Mouse (Mus musculus): Measurements from ENCODE around the gene Prx.

The Prx gene

DNA sequence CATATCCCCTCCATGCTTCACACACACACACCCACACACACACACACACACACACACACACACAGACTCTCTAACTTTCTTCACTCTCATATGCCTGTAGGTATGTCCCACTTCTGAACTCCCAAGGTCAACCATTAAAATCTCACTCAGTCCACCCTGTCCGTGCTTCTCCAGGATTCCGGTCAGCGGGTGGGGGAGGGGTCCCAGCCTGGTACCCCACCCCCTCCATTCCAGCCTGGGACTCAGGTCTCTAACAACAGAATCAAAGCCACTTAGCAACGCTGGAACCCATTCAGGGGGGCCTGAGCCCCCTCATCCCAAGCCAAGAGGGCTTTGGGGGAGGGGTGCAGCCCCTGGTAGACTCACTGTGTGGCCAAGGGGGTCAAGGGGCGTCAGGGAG is 23.8 kb downstream of the Prx start, which contains the start of gene Hipk4:
TSS of gene Hipk4 (plus strand) at position 301 of the 400 bp plus-strand sequence.
- no peak for DNase-seq (ENCODE audit: low spot score in 2 of 2)

DNA sequence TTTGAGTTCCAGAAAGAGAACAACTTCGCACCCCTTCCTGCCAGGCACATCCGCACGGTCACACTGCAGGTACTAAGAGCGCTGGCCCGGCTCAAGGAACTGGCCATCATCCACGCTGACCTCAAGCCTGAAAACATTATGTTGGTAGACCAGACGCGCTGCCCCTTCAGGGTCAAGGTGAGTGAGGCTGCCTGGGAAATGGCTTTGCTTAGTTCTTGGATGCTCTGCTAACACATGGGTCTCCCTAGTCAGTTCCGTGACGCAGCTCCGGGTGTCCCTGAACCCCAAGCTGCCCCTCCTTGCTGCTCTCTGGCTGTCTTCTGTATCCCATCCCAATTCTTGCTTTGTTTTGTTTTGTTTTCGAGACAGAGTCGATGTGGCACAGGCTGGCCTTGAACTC is 24.7 kb downstream of the Prx start:
- DNase-seq (ENCODE audit: low spot score in 2 of 2), result no peak

DNA sequence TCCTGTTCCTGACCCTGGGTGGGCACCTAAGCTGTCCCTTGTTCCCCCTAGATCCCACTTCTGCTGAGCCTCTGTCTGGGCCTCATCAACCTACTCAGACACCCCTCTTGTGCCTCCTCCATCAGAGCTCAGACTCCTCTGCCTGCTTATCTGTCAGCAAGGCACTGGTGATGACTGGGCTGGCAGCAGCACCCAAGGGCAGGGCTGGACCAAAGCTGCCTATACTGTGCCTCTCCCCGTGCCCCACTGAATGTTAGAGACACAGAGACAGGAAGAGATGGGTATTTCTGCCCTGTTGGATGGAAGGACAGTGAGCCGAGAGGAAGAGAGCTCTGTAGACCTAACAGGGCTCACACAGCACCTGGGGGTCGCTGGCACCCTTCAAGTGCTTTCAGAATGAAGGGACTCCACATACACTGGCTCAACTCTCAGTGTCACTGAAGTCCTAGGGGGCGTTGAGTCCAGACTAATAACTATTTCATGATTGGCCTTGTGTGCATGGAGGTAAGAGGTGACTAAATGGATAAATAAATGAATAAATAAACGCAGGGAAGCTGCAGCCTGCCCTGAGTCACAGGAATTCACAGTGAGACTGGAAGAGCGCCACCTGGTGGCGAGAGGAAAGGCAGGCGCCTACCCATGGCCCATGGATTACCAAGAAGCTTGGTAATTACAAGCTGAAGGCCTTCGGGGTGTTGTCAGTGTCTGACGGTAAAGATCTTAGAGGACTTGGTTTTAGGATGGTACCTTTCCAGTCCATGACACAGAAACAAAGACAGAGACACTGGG is 27.1 kb downstream of the Prx start:
- DNase-seq (ENCODE audit: low spot score in 2 of 2), result peak; percentile 60 to 75

DNA sequence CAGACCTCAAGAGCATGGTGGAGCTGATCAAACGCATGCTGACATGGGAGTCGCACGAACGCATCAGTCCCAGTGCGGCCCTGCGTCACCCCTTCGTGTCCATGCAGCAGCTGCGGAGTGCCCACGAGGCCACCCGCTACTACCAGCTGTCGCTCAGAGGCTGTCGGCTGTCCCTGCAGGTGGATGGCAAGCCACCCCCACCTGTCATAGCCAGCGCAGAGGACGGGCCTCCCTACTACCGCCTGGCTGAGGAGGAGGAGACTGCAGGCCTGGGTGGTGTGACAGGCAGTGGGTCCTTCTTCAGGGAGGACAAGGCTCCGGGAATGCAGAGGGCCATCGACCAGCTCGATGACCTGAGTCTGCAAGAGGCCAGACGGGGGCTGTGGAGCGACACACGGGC is 29.9 kb downstream of the Prx start:
- DNase-seq (ENCODE audit: low spot score in 2 of 2), result no peak

DNA sequence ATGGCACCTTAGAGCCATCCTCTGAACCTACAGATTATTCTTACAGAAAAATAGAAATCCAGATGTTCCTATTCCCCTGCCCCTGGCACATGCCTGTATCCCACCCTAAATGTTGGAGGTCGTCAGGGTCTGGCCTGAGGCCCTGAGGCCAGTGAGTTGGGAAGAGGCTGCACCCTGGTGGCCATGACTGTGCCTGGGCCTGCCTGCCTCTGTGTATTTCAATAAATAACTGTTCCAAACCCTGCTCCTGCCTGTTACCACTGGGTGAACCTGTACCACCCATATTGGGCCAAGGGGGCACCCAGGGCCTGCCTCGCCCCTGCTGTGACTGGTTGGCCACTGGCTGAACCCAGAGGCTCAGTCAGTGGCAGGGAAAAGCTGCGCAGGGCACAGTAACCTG is 31.8 kb downstream of the Prx start:
- no peak for DNase-seq (ENCODE audit: low spot score in 2 of 2)

DNA sequence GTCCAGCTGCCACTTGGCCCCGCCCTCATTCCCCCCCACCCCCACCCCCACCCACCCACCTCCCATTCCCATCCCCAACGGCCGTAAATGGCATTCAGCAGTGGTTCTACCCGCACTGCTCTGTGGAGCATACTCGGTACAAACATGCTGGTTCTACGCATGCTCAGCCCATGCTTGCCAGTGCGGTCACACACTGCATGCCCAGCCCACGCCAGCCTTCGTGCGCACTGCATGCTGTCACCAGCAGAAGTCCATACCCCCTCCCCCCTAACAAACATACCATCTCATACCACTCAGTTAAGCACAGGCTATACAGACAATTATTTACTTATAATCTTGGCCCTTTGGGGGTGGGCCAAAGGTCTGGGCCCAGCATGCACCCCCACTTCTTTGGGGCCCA is 32.6 kb downstream of the Prx start:
- no peak for DNase-seq (ENCODE audit: low spot score in 2 of 2)

DNA sequence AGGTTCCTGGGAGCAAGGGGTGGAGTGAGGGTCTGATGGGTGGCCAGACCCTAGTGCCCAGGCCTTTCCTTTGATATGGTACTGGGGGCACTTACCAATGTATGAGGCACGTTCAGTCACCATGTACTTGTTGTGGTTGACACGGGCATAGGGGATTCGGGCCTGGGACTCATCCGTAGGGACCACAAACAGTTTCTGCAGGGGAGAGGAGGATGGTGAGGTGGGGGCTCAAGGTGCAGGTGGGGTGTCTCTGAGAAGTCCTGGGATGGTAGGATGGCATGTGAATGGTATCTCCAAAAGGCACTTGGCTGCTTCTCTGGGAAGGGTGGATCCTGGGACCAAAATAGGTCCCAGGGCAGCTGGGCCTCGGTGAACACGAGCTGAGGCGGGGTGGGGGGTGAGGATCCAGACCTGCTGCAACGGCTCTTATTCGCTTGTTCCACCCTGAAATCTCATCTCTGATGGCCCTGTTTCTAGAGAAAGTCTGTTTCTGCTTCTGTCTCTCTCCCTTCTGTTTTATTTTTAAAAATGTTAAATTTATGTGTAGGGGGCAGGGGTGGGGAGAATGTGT is 33.4 kb downstream of the Prx start:
- DNase-seq (ENCODE audit: low spot score in 2 of 2), result no peak

DNA sequence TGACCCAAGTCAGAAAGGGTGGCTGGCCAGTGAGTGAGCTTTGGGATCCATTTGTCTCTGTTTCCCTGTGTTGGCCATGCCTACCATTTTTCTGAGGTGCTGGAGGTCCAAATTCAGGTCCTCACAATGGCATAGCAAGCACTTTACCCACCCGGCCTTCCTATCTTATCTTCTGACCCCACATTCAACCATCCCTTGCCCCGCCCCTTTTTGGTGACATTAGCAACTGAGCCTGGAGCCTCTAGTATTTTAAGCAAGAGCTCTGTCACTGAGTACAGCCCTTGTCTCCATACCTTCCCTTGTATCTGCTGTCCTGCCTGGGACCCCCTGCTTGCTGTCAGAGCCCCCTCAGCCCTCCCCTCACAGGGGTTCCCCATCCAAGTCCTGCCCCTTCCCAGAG is 36.3 kb downstream of the Prx start:
- DNase-seq (ENCODE audit: low spot score in 2 of 2), result no peak

DNA sequence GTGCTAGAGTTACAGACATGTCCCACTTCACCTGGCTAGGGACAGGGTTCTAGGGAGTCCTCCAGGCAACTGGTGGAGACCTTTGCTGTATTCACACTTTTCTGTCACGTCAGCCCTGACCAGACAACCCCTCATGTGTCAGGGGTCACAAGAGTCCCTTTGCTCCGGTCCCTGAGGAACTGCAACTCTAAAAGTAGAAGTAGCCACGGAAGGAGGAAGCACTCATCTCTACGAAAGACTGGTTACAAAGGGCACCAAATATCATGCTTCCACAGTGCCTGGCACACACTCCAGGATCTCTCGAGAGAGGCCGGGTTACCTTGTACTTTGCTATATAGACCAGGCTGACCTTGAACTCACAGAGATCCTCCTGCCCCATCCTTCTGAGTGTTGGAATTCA is 37.5 kb downstream of the Prx start:
- DNase-seq (ENCODE audit: low spot score in 2 of 2), result no peak

DNA sequence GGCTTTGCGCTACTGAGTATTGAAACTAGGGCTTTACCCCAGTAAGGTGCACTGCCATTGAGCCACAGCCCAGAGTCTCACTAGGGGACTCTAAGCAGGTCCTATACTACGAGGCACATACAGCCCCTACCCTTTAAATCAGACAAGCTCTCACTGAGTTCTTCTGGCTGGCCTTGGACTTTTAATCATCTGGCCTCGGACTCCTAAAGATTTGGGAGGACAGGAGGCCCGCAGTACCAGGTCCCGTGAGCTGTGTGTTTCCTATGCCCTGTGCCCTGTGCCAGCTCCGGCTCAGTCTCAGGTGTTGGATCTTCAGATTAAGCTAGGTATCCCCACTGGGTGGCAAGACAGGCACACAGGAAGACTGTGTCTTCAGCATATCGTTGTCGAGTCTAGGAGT is 38.9 kb downstream of the Prx start:
- no peak for DNase-seq (ENCODE audit: low spot score in 2 of 2)

DNA sequence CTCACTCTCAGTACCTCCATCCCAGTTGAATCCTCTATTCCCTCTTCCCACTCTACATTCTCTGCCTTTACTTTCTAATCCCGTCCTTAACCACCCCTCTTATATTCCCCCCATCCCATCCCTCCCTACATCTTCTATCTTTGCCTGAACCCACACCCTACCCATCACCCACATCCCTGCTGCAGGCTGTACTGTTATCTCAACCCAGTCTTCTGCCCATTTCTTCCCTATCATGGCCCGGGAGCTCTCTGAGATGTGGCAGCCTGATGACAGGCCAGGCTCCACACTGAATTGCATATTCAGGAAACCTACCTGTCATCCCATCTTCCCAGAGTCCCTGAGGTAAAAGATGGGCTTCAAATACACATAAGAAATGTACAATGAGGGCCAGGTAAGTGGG is 39.7 kb downstream of the Prx start:
- DNase-seq (ENCODE audit: low spot score in 2 of 2), result no peak

DNA sequence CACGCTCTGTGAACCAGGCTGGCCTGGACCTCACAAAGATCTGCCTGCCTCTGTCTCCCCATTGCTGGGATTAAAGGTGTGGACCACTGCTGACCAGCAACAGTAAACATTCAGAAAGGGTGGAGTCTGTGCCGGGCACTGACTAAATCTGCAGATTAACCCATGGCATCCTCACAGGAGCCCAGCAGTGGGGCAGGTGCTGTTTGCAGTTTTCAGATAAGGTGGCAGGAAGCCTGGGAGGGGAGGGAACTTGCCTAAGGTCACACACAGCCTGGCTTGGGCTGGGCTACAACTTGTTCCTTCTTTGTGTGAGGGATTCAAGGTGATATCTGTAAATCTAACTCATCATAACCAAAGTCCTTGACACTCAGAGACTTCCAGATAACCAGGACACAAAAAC is 41.4 kb downstream of the Prx start:
- no peak for DNase-seq (ENCODE audit: low spot score in 2 of 2)

DNA sequence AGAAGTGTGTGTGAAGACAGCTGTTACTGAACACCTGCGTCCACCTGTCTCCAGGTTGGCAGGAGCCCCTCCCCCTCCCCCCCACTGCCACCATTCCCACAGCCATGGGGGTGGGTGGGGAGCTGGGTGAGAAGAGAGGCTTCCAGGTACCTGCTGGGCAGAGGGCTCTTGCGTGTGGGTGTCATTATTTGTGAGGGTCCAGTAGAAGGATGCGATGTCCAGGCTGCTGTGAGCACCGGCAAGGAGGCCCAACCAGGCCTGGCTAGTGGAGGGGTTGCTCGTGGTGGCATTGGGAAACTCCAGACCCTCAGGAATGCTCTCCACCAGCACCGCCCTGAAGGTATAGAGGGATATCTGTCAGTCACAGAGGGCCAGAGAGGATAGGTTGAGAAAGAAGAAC is 41.8 kb downstream of the Prx start:
- no peak for DNase-seq (ENCODE audit: low spot score in 2 of 2)

DNA sequence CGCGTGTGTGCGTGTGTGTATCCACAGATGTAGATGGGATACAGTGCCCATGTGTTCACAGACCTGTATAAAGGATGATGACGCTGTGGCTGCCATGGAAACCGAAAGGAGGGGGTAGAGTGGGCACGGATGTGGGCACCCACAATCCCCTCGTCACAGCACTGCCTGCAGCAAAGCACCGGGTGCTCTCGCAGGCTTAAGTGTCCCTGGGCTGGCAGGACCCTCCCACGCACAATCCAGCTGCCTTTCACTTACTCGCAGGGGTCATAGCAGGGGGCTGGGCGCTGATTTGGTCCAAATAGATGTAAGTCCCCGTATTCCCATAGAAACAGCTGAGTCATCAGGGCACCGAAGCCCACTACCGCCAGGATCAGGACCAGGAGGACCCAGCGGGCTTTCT is 42.3 kb downstream of the Prx start:
- DNase-seq (ENCODE audit: low spot score in 2 of 2), result peak; percentile 62 to 69

DNA sequence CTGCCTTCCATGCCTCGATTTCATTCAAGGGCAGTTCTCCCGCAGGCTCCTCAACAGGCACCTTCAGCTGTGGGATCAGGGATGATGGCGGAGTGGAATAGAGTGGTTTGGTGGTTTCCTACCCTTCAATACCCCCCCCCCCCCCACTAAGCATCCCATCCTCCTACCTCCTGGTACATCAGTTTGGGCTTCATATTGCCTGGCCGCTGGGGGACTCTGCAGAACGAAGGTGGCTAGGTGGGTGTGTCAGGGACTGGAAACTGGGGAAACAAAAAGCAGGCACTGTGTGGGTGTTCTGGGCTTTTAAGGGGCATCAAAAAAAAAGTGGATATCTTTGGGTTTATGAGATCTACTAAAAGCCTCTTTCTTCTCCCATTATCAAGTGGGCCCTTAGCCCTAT is 42.8 kb downstream of the Prx start:
- no peak for DNase-seq (ENCODE audit: low spot score in 2 of 2)

DNA sequence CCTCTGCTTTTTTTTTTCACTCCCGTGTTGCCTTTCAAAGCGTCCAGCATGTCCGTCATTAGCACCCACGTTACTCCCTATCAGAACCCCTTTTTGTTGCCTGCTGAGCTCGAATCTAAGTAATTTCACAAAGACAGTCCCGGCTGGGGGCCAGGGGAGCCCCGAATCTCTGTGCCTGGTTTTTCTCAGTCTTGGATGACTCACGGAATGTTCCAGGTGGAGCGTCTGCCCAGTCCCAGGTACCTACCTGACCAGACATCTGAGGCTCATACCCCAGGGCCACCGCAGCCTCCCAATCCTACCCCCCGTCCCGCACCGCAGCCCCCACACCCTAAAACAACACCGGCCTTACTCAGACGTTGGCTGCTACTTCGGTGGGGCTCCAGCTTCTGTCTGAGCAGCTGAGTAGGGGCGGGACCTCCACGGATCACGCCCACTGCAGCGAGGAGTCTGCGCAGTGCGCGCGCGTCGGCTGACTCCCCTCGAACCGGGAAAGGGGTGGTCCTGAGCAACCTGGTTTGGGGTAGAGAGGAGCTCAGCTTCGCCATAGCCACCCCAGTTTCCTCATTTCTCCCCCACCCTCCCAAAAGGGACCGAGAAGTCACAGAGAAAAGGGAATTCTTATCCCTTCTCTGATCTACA is 43.4 kb downstream of the Prx start:
- DNase-seq (ENCODE audit: low spot score in 2 of 2), result peak; percentile 73 to 86

DNA sequence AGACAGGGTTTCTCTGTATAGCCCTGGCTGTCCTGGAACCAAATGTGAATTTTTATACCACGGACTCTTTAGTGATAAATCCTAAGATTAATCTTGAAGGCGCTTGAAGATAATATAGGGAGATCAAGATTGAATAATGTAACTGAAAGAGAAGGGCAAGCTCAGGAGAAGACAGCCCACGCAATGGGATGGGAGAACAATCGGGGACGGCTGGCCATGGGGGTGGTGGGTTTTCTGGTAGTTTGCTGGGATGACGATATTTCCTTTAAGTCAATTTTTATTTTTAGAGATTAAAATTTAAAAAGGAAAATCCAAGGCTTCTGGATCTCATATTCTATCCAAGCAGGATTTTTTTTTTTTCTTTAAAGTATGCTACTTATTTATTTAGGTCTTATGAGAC is 43.9 kb downstream of the Prx start:
- DNase-seq (ENCODE audit: low spot score in 2 of 2), result no peak

DNA sequence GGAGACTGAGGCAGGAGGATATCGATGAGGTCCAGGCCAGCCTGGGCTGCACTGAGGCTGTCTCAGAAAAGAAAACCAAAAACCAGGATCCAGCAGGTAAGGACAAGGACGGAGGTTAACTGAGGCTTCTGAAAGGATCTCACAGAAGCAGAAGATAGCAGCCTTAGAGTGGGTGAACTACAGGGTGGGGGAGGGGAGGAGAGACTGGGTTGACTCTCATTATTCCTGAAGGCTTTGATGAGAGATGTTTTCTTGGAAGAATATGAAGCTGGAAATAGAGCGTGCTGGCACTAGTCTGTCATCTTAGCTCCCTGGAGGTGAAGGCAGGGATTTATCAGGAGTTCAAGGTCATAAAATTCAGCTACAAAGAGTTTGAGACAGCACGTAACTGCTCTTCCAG is 44.7 kb downstream of the Prx start:
- no peak for DNase-seq (ENCODE audit: low spot score in 2 of 2)

DNA sequence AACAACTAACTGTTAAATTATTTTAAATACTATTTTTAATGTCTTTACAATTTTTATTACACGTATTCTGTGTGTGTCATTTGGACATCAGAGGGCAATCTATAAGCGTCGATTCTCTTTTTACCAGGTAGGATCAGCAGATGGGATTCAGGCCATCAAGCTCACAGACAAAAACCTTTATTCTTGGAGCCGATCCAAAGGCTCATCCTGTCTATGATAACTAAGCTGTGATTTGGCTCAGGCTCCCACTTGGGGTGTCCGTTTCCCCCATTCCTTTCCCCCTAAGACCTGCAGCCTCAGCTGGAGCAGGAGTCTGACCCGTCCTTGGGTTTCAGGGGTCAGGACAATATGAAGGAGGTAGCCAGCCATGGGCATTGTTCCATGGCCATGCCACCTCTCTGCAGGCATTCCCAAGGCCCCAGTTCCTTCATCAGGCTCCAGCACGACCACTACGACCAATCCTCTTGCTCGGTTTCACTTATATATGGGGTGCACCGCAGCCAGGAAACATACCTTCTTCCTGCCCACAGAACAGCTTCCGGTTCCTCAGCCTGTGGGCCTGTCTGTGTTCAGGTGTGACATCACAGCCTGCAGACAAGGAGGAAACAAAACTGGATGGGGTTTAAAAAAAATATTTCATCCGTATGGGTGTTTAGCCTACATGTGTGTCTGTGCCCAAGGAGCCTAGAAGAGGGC is 45.7 kb downstream of the Prx start:
- DNase-seq (ENCODE audit: low spot score in 2 of 2), result no peak

DNA sequence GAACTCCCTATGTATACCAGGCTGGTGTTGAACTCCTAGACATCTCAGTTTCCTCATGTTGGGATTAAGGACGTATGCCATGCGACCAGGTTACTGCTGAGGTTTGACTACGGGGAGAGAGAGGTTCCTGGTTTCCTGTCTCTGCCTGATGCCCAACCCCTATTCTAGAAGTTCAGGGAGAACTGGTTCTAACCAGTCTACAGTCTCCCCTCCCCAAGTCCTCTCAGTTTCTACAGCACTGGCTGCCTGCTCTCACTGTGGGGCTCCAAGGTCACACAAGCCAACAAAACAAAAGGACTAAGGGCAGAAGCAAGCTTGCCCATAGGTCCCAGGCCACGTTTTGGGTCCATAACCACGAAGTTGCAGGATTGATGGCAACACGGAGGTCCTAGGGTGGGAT is 50.5 kb downstream of the Prx start:
- no peak for DNase-seq (ENCODE audit: low spot score in 2 of 2)

DNA sequence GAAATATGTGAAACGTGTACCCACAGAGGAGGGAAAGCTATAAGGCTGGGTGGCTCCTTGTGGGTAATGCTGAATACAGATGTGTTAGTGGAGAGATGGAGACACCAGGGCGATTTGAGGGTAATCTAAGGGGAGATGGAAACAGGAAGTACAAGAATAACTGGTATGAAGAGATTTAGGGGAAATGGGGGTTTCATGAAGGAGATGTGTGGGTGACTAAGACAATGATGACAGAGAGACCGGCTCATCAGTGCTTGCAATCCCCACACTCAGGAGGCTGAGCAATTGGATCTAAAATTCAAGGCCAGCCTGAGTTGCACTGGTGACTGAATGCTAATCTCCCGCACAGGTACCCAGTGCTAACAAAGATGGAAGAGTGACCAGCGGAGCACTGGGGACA is 52.9 kb downstream of the Prx start:
- no peak for DNase-seq (ENCODE audit: low spot score in 2 of 2)

DNA sequence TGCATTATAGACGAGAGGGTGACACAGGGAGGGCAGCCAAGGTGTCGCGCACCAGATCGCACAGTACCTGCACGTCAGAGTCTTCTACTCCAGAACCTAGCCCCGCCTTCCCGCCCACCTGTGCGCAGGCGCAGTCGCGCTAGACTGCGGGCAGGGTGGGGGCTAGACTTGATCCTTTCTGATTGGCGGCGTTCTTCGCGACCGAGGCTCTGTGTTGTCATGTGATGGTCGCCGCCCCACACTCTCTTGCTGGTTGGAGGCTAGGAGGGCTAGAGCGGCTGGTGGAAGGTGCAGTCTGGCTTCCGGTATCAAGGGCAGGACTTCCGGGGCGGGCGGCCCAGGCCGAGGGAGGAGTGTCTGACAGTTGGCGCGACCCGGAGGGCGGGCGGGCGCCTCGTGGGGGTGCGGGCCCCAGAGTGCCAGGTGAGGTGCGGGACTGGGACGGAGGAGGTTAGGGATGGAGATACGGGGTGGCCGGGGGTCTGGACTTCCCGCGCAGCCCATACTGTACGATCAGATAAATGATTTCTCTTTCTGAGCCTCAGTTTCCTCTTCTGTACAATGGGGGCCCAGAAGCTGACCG is 53.9 kb downstream of the Prx start, which contains the start of the genes Pld3 and 2310022A10Rik:
TSS of gene Pld3 (minus strand) at position 288 of the 583 bp plus-strand sequence.
TSS of gene 2310022A10Rik (plus strand) at position 303 of the 583 bp plus-strand sequence.
- peak; percentile 85 to 94 for DNase-seq (ENCODE audit: low spot score in 2 of 2)
